Mouse (Mus musculus) embryonic fibroblast, embryonic 13.5 days (primary cell): ENCODE data around the gene Dgki.

ENCODE experiments used
- CTCF ChIP-seq: IDR thresholded peaks from 2 replicates; pipeline ENCODE4 v1.5.1; 2011; ENCODE audit warnings: mild to moderate bottlenecking, control low read depth, low read length, moderate library complexity, borderline replicate concordance; ENCODE audit not compliant: insufficient read depth
- POLR2A ChIP-seq: IDR thresholded peaks from 2 replicates; pipeline ENCODE4 v1.6.1; 2011; ENCODE audit warnings: low read depth, mild to moderate bottlenecking, control low read depth, low read length, moderate library complexity

GRCm38 (mm10) chr6:37267952-37268351 lies 32.0 kb downstream of the Dgki start:
- TF ChIP-seq CTCF (no peak), POLR2A (no peak)
